Comparison of ENCODE assay signal across 8 mouse cellular contexts in genomic region chr1:65187074-65187430, GRCm38 (mm10). TPM values are rescaled to one million over a fixed set of nuclear protein-coding genes. Genes with fewer than 3 reads are reported as not detected.
A peak's percentile ranks its signal among the peaks of the same experiment; 100 is the strongest.
DNase-seq lines count a peak whose midpoint lies in the region; ATAC-seq and TF ChIP-seq lines count a peak whose summit lies in the region.

No protein-coding gene starts in this region.

- no peaks in the 10 kb centered on the region for H3K27me3 ChIP-seq in hindbrain, embryonic 16.5 days (replicated peaks; ENCODE audit: control insufficient read depth, insufficient read depth, low read length)
- H3K27me3 ChIP-seq in myocyte (ENCODE audit: control insufficient read depth, insufficient read depth, insufficient read length): no peaks in the 10 kb centered on the region

- H3K79me2 ChIP-seq in myocyte (ENCODE audit: control insufficient read depth, insufficient read depth): peaks cover 35% of the 10 kb centered on the region

- no peaks in the 10 kb centered on the region for H3K36me3 ChIP-seq in hindbrain, embryonic 16.5 days (ENCODE audit: control insufficient read depth, insufficient read depth, low read length)
- peaks cover 3% of the 10 kb centered on the region for H3K36me3 ChIP-seq in myocyte (ENCODE audit: control insufficient read depth, insufficient read depth)

- H3K27ac ChIP-seq in layer of hippocampus, adult 2 months: peak overlapping the region; percentile 83
- H3K27ac ChIP-seq in brown adipose tissue, adult 24 weeks (replicated peaks; ENCODE audit: low read depth, low read length): no peak overlapping the region
- peak overlapping the region; percentile 87 for H3K27ac ChIP-seq in hindbrain, embryonic 16.5 days (ENCODE audit: low read depth, low read length)

- H3K4me1 ChIP-seq in brown adipose tissue, adult 24 weeks (ENCODE audit: control insufficient read depth, insufficient read depth, insufficient read length, low read length): no peaks in the 10 kb centered on the region; the same call in none of the 2 replicates
- peaks cover 12% of the 10 kb centered on the region for H3K4me1 ChIP-seq in hindbrain, embryonic 16.5 days (ENCODE audit: control insufficient read depth, insufficient read depth, low read depth, low read length)

- TF ChIP-seq POLR2A in myocyte (IDR thresholded peaks at IDR 0.05; ENCODE audit: insufficient read length, low read depth): no peak

- peak overlapping the region; percentile 79 for H3K4me3 ChIP-seq in layer of hippocampus, adult 2 months
- H3K4me3 ChIP-seq in brown adipose tissue, adult 24 weeks (ENCODE audit: insufficient read depth, low read depth, low read length): peak overlapping the region; percentile 77
- peak overlapping the region; percentile 98 for H3K4me3 ChIP-seq in hindbrain, embryonic 16.5 days (ENCODE audit: low read length)
- H3K4me3 ChIP-seq in myocyte: peak overlapping the region; percentile 36

- TF ChIP-seq CTCF in layer of hippocampus, adult 2 months (conservative IDR thresholded peaks at IDR 0.05): no peak

- no peak for DNase-seq in layer of hippocampus, adult 2 months (ENCODE audit: low spot score in 2 of 2)
- no peak for DNase-seq in layer of hippocampus, adult 9-11 months
- no peak for DNase-seq in right cerebral cortex, postnatal 10 days (ENCODE audit: low spot score in 2 of 2)
- DNase-seq in adrenal gland, adult 2 months: no peak

- H3K4me2 ChIP-seq in hindbrain, embryonic 16.5 days (ENCODE audit: low read length): peak overlapping the region; percentile 90
- H3K4me2 ChIP-seq in myocyte (ENCODE audit: low read depth): peak overlapping the region; percentile 78

- ATAC-seq in hindbrain, embryonic 16.5 days: no peak
- ATAC-seq in megakaryocyte progenitor cell, adult 5-6 weeks (replicated peaks; ENCODE audit: poor library complexity): no peak

- no peaks in the 10 kb centered on the region for H3K9me3 ChIP-seq in hindbrain, embryonic 16.5 days (ENCODE audit: control insufficient read depth, low read length)

- H3K9ac ChIP-seq in hindbrain, embryonic 16.5 days (ENCODE audit: low read depth, low read length): peak overlapping the region; percentile 94

- peak overlapping the region; percentile 77 for H3ac ChIP-seq in myocyte (ENCODE audit: control insufficient read depth, insufficient read length)

- under 1% methylated on average over 6 of the region's 6 CpGs for WGBS in hindbrain, embryonic 16.5 days

TF ChIP-seq in myocyte, 11 proteins besides CTCF, POLR2A, EP300 and RAD21:
- TF ChIP-seq MAX (IDR thresholded peaks at IDR 0.05; ENCODE audit: low read depth): no peak
- no peak for TF ChIP-seq MYOG (IDR thresholded peaks at IDR 0.05; ENCODE audit: control insufficient read depth in 1 of 3, insufficient read depth in 1 of 3, insufficient read length in 2 of 3, low read depth in 2 of 3)
- no peak for TF ChIP-seq SRF (IDR thresholded peaks at IDR 0.05; ENCODE audit: control insufficient read depth, insufficient read length, low read depth)

RNA-seq across cellular contexts. Expression of gene Pikfyve, which starts 0.6 kb away (rescaled TPM):
- total RNA-seq in layer of hippocampus, adult 2 months (2021): 10 to 100 TPM; 43.8 to 47.7 TPM
- 9.1 and 9.5 TPM in 2 replicates for polyA plus RNA-seq in brown adipose tissue, adult 24 weeks (2012; ENCODE audit: insufficient read depth, insufficient read length, missing spikeins)
- polyA plus RNA-seq in hindbrain, embryonic 16.5 days (2015; fragmentation: Nextera tagmentation; extraction: Ambion mirVana): 9.5 and 10.4 TPM in 2 replicates
- 4.2 TPM for polyA plus RNA-seq in myocyte (2012; fragmentation: generic; extraction: Trizol)
- 21.6 and 28.0 TPM in 2 replicates for total RNA-seq in megakaryocyte progenitor cell, adult 5-6 weeks (2015)
- total RNA-seq in megakaryocyte progenitor cell, adult 5-6 weeks (2017): 24.4 and 30.2 TPM in 2 replicates
- 10 to 100 TPM; 29.1 to 38.3 TPM for total RNA-seq in adrenal gland, adult 2 months (2021)
- 5.7 and 8.0 TPM in 2 replicates for polyA plus RNA-seq in adrenal gland, adult 2 months (2012; rRNA removed)

RNA-seq across cellular contexts. Expression of gene Idh1, which starts 0.8 kb away (rescaled TPM):
- total RNA-seq in layer of hippocampus, adult 2 months (2021): 10 to 100 TPM; 41.5 to 49.6 TPM
- 333 and 355 TPM in 2 replicates for polyA plus RNA-seq in brown adipose tissue, adult 24 weeks (2012; ENCODE audit: insufficient read depth, insufficient read length, missing spikeins)
- 484 and 497 TPM in 2 replicates for polyA plus RNA-seq in hindbrain, embryonic 16.5 days (2015; fragmentation: Nextera tagmentation; extraction: Ambion mirVana)
- polyA plus RNA-seq in myocyte (2012; fragmentation: generic; extraction: Trizol): 44.7 TPM
- total RNA-seq in megakaryocyte progenitor cell, adult 5-6 weeks (2015): 89.6 and 104 TPM in 2 replicates
- 172 and 200 TPM in 2 replicates for total RNA-seq in megakaryocyte progenitor cell, adult 5-6 weeks (2017)
- total RNA-seq in adrenal gland, adult 2 months (2021): 100 to 1,000 TPM; 567 to 693 TPM
- polyA plus RNA-seq in adrenal gland, adult 2 months (2012; rRNA removed): 50.2 and 59.9 TPM in 2 replicates

Comparison
In these comparisons a context has a peak if more than half of its experiments do, and no peak if none do; other contexts are left out.
1. H3K4me3 ChIP-seq: peak in every context shown above with its lines; median percentile 98 in hindbrain, embryonic 16.5 days; 79 in layer of hippocampus, adult 2 months; 77 in brown adipose tissue, adult 24 weeks; 36 in myocyte.